Mouse (Mus musculus) B cell, adult 2 months (primary cell): ENCODE data around the gene Otof.
A peak's percentile ranks its signal among the peaks of the same experiment; 100 is the strongest.

Experiments used
- DNase-seq, 2 experiments: peaks; one replicate each; pipeline ENCODE4 v3.0.0; 2022

Otof gene

DNA sequence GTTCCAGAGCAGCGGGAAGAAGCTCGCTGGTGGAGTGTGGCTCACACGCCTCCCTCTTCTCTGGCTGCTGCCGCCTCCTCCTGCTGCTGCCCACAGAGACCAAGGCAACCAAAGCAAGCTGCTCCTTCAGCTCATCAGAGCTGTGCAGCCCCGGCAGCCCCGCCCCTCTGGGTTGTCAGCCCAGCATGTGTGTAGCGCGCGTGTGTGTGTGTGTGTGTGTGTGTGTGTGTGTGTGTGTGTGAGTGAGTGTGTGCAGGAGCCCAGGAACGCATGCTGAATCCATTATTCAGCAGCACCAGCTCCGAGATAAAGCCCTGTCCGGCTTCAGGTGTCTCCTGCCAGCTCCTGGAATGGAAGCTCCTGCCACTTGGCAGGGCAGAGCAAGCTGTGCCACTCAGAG is at the start of gene Otof:
Gene Otof (minus strand): TSS at position 112 of the 400 bp plus-strand sequence.
- no peak for DNase-seq

DNA sequence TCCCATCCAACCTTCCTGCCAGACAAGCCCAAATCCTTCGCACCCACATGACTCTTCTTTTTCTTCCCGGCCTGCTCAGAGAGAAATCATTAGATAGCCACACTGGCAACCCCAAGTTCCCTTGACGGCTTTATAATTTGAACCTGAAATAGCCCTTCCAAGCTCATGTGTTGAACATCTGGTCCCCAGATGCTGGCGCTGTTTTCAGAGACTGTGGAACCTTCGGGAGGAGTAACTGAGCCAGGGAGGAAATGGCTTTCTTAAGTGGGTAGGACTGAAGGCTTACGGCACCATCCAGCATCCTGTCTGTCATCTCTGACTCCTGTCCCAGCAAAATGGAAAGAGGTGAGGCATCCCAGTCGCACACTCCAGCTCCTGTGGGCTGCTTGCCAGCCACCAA is 35.6 kb upstream of the Otof start:
- no peak for DNase-seq

DNA sequence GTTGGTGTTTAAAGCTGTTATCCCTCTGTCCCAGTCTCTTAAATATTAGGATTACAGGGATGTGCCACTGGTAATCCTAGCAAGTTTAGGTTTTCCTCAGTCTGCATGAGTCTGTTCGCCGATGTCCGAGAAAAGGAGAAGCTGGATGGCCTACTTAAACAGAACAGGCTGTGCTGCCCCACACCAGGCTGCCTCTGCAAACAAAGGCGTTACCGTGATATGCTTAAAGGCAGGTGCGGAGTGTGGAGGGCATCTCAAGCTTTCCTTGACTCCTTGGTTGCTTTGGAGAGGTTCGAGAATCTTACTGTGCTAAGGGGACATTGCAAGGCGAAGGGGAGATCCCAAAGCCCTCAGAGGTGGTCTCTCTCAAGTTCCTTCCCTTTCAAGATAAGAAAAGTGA is 35.1 kb upstream of the Otof start:
- DNase-seq = no peak

- no peak for DNase-seq
Observed at GRCm38 (mm10) chr5:30495288-30495687, 33.6 kb upstream of the Otof start.

GRCm38 (mm10) chr5:30494606-30495005 is 32.9 kb upstream of the Otof start:
- DNase-seq = no peak

DNA sequence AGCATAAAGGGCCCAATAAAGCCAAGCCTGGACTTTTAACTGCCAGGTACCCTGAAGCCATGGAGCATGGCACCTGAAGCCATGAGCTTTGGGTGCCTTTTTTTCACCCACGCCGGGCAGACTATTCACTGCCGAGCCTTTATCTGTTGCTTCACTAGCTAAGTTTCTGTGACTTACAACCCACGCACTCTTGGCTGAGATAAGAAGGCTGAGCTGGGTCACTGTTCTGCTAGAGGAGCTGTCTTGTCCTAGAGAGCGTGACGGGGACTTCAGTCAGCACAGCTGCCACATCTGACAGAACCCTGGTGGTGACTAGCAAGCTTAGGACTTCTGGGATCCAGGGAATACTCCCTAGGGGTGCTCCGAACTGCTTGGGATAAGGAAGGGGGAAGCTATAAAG is 32.0 kb upstream of the Otof start:
- no peak for DNase-seq

- no peak for DNase-seq
Observed at GRCm38 (mm10) chr5:30490845-30491244, 29.1 kb upstream of the Otof start.

DNA sequence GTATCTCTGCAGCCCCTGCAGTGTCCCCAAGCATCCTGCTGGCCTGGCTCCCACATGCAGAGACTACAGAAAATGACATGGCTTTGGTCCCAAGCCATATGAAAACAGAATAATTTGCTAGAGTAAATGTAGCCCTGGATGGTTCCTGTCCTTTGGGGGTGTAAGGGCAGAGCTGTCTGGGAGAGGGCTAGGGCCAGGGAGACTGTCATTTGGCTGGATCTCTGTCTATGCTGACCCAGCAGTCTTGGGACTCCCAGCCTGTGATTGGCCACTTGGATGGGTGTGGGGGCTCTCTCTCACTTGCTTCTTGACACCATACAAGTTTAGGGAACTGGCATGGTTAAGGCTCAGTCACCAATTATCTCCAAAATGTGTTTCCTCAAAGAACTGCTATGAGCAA is 28.5 kb upstream of the Otof start:
- DNase-seq = no peak

- DNase-seq = no peak
Observed at GRCm38 (mm10) chr5:30485136-30485535, 23.4 kb upstream of the Otof start.

DNA sequence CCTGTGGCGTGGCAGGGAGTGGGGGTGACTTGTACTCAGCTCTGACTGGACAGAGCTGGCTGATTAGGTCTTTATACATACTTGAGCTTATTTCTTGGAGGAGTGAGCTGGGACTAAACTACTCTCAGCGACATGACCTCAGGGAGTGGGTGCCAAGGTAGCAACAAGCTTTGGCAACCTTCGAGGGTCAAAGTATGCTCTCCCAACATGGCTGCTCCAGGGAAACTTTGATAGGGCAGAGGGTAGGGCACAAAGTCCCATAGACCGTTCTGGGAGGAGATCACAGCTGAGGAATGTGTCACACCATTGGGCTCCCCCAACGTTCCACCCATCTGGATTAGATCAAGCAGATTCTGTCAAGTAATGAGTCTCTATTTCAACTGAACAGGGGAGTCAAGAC is 22.9 kb upstream of the Otof start:
- DNase-seq = no peak

GRCm38 (mm10) chr5:30483533-30483932 is 21.8 kb upstream of the Otof start:
- DNase-seq = no peak

- DNase-seq = peak; percentile 42 to 56
Observed at GRCm38 (mm10) chr5:30482319-30482718, 20.6 kb upstream of the Otof start.

GRCm38 (mm10) chr5:30476534-30476933 is 14.8 kb upstream of the Otof start:
- DNase-seq = peak; percentile 30 to 37

DNA sequence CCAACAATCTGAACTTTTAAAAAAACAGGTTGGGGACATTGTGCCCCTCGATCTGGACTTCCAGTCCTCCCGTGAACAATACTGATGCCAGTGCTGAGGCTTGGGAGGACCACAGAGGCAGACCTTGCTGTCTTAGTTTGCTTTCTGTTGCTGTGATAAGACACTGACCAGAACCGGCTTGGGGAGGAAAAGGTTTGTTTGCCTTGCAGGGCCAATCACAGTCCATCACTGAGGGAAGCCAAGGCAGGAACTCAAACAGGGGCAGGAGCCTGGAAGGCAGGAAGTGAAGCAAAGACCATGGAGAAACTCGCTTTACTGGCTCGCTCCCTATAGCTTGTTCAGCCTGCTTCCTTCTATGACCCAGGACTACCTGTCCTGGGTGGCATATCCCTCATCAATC is 10.4 kb upstream of the Otof start:
- no peak for DNase-seq

DNA sequence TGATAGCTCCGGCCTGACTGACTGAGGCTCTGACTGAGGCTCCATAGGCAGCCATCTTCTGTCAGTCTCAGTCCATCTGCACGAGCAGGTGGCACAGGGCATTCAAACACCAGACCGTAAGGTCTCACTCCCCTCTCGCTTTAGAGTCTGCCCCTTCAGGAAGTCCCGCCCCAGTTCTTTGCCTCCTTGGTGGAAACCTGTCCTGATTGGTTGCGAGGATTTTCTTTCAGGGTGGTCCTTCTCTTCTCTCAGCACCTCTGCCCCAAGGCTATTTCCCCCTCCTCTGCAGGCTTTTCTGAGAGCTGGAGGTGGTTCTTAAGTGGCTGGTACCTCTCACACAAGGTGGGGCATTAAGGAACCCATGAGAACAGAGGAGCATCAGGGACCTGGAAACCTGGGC is 8.7 kb upstream of the Otof start:
- DNase-seq = no peak

DNA sequence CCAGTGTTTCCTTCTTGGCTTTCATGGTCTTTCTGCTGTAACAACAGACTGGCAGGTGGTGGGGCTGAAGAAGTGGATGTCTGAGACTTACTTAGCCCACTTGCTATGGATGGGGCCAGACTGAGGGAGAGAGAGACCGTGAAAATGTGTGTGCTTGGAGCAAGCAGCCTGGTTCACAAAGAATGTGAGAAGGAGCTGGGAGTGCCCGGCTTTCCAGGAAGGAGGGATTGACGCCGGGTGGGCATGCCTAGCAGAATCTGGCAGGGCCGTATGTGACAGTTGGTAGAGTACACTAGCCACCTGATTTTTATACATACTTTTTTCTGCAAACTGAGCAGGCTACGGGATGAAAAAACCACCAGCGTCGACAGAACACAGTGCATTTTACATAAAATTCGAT is 4.6 kb upstream of the Otof start:
- no peak for DNase-seq

DNA sequence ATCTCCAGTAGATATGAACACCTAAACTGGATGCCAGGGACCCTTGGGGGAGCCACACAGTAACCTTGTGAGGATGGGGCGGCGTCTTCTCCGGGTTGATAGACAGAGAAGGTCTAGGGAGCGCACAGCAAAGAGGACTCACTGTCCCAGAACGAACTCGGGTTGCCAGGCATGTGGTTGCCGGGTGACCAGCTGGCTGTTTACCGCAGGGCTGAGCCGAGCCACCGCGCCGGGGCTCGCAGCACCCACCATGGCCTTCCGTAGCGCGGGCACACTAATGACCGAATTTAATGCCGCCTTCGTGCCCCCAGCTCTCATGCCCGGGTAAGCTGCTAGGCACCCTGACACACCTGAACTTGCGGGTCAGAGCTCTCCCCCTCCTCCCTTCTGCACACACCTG is 4.1 kb upstream of the Otof start, which contains the start of gene 1700001C02Rik:
Gene 1700001C02Rik (plus strand): TSS at position 187 of the 400 bp plus-strand sequence.
- no peak for DNase-seq

DNA sequence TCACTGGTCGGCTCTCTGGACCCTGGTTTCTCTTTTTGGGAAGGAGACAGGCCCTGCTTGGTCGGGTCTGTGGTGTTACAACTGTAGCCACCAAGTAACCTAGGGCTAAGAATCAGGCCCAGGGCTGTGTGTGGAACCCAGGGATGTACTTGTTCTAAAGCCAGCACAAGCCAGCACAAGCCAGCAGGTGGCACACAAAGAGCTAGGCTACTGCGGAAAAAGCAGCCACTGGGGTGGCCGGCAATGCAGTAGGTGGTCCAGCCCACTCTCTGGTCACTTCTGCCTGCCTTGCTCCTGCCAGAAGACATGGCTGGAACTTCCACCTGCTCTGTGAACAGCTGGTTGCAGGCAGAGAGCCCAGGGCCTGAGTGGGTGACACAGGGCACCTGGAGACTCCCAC is 1.6 kb downstream of the Otof start:
- no peak for DNase-seq

DNA sequence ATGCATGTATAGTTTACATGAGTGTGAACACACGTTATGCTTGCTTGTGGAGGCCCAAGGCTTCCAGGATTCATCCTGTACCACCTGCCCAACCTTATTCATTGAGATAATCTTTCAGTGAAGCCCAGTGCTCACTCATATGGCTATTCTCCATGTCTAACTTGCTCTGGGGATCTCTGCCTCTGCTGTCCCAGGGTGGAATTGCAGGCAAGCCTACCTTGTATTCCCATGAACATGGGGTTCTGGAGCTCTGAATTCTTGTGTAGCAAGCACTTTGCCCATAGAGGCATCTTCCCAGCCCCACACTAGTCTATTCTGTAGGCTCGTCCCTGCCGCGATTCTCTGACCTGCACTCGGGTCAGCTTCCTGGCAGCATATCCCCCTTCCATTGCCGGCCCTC is 5.7 kb downstream of the Otof start:
- no peak for DNase-seq

GRCm38 (mm10) chr5:30444327-30444895 is 17.3 kb downstream of the Otof start:
- no peak for DNase-seq

GRCm38 (mm10) chr5:30442196-30442595 is 19.5 kb downstream of the Otof start:
- DNase-seq = no peak

DNA sequence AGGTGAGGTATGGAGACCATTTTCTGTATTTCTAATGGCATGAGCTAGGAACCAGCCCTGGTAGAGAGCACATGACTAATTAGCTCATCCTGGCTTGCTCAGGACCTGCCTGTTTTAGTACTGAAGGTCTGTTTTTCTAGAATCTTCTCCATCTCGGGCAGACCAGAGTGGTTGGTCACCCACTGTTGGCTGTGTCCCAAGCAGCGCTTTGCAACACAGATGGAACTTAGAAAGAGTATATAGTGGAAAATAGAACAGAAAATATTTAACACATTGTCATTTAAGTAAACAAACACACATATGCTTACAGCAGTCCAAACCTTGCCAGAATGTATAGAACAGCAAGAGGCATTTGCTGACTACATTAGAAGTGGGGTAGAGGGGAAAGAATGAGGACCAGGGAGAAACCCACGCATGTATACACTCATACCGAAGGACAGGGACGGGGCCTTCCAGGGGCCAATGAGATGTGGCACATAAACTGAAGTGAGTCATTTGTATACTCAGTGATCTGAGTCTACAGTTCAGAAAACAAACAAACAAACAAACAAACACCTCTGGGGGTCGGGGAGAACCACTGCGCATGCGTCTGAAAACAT is 21.3 kb downstream of the Otof start:
- no peak for DNase-seq

- no peak for DNase-seq
Observed at GRCm38 (mm10) chr5:30438931-30439330, 22.8 kb downstream of the Otof start.

- no peak for DNase-seq
Observed at GRCm38 (mm10) chr5:30427406-30427805, 34.3 kb downstream of the Otof start.

GRCm38 (mm10) chr5:30423572-30424244 is 38.0 kb downstream of the Otof start:
- peak; percentile 47 to 52 for DNase-seq
